Mouse (Mus musculus) ES-Bruce4 (cell line): ENCODE results near the gene Ccm2. TPM values are rescaled to one million over a fixed set of nuclear protein-coding genes. Genes with fewer than 3 reads are reported as not detected.

Experiments used
- H3K27ac ChIP-seq: 2 replicates; pipeline ENCODE4 v1.5.1; 2012; ENCODE audit warnings: low read length, inconsistent platforms; ENCODE audit not compliant: insufficient read depth
- H3K27me3 ChIP-seq: 2 replicates; pipeline ENCODE4 v1.6.1; 2012; ENCODE audit warnings: mild to moderate bottlenecking, low read length, inconsistent platforms; ENCODE audit not compliant: control insufficient read depth, poor library complexity, insufficient read depth, severe bottlenecking
- H3K36me3 ChIP-seq: 2 replicates; pipeline ENCODE4 v1.6.1; 2012; ENCODE audit warnings: inconsistent platforms, mild to moderate bottlenecking, low read length, moderate library complexity; ENCODE audit not compliant: control insufficient read depth, poor library complexity, insufficient read depth, severe bottlenecking
- H3K4me1 ChIP-seq: one replicate; pipeline ENCODE4 v1.8.1; 2011; ENCODE audit warnings: low read length; ENCODE audit not compliant: control insufficient read depth, insufficient read depth
- H3K4me3 ChIP-seq: 2 replicates; pipeline ENCODE4 v1.5.1; 2011; ENCODE audit warnings: low read depth, mild to moderate bottlenecking, low read length
- H3K9ac ChIP-seq: 2 replicates; pipeline ENCODE4 v1.6.1; 2012; ENCODE audit warnings: low read depth, mild to moderate bottlenecking, inconsistent platforms; ENCODE audit not compliant: poor library complexity, severe bottlenecking
- H3K9me3 ChIP-seq: replicated peaks from 2 replicates; pipeline ENCODE4 v1.6.1; 2012; ENCODE audit warnings: mild to moderate bottlenecking, low read length, inconsistent platforms; ENCODE audit not compliant: control insufficient read depth, poor library complexity, insufficient read depth, severe bottlenecking
- CTCF ChIP-seq: IDR thresholded peaks from one replicate; pipeline ENCODE4 v1.8.1; 2011; ENCODE audit warnings: low read depth, low read length
- EP300 ChIP-seq: IDR thresholded peaks from 2 replicates; pipeline ENCODE4 v1.6.1; 2011; ENCODE audit warnings: low read depth, low read length; ENCODE audit not compliant: insufficient read depth
- POLR2A ChIP-seq: IDR thresholded peaks from one replicate; pipeline ENCODE4 v1.8.1; 2011; ENCODE audit warnings: low read length; ENCODE audit not compliant: insufficient read depth
- polyA plus RNA-seq: library from polyadenylated mRNA; stranded (reverse); fragments of >200 nt; gene quantifications from 2 replicates; pipeline ENCODE4 v1.2.4, GENCODE M21; 2011; ENCODE audit warnings: low read depth; ENCODE audit not compliant: missing spikeins, insufficient read depth, insufficient read length

The Ccm2 gene
- polyA plus RNA-seq, 1 experiment: 36.5 TPM

- TF ChIP-seq CTCF: no peak
- no peak for TF ChIP-seq EP300
- TF ChIP-seq POLR2A: no peak
- Histone ChIP-seq H3K4me3 (no peak overlapping the region), H3K9ac (no peak overlapping the region), H3K4me1 (peaks cover 2% of the 10 kb centered on the region), H3K27ac (no peak overlapping the region), H3K9me3 (no peaks in the 10 kb centered on the region), H3K27me3 (no peaks in the 10 kb centered on the region), H3K36me3 (no peaks in the 10 kb centered on the region)
Observed at GRCm38 (mm10) chr11:6558234-6558633, 11.5 kb downstream of the Ccm2 start.

DNA sequence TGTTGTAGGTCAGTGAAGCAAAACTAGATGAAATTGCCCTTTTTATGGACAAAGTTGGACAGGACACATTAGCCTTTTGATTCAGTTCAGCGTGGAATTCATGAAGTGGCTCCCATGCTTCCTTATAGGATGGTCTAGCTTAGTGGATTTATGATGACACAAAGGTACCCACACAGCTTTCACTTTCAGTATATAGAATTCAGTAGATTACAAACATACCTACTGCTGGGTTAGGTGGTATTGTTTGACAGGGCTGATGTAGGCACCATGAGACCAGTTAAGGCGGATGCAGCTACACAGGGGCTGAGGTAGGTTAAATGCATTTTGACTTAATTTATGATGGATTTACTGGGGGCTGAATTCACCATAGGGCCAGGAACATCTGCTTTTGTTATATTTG, 13.3 kb downstream of the Ccm2 start:
- H3K27me3 ChIP-seq: no peaks in the 10 kb centered on the region
- no peaks in the 10 kb centered on the region for H3K9me3 ChIP-seq
- no peak for TF ChIP-seq EP300
- no peak for TF ChIP-seq POLR2A
- TF ChIP-seq CTCF: no peak
- no peak overlapping the region for H3K4me3 ChIP-seq
- H3K36me3 ChIP-seq: no peaks in the 10 kb centered on the region
- no peak overlapping the region for H3K27ac ChIP-seq
- H3K9ac ChIP-seq: no peak overlapping the region
- peaks cover 2% of the 10 kb centered on the region for H3K4me1 ChIP-seq

GRCm38 (mm10) chr11:6560655-6561360, 14.1 kb downstream of the Ccm2 start:
- TF ChIP-seq CTCF (no peak), EP300 (no peak), POLR2A (no peak)
- H3K27ac ChIP-seq: no peak overlapping the region

GRCm38 (mm10) chr11:6561474-6561873, 14.8 kb downstream of the Ccm2 start:
- peaks cover 2% of the 10 kb centered on the region for H3K4me1 ChIP-seq
- H3K36me3 ChIP-seq: no peaks in the 10 kb centered on the region
- H3K9ac ChIP-seq: no peak overlapping the region
- TF ChIP-seq POLR2A (no peak), EP300 (no peak), CTCF (no peak)
- H3K4me3 ChIP-seq: no peak overlapping the region
- no peaks in the 10 kb centered on the region for H3K27me3 ChIP-seq
- H3K27ac ChIP-seq: no peak overlapping the region
- H3K9me3 ChIP-seq: no peaks in the 10 kb centered on the region

More at GRCm38 (mm10) chr11:6560655-6561360, 14.1 kb downstream of the Ccm2 start:
- H3K9ac ChIP-seq: no peak overlapping the region
- peaks cover 2% of the 10 kb centered on the region for H3K4me1 ChIP-seq
- no peaks in the 10 kb centered on the region for H3K36me3 ChIP-seq
- H3K4me3 ChIP-seq: no peak overlapping the region
- no peaks in the 10 kb centered on the region for H3K9me3 ChIP-seq
- H3K27me3 ChIP-seq: no peaks in the 10 kb centered on the region

- TF ChIP-seq EP300 (no peak), POLR2A (no peak), CTCF (no peak)
- Histone ChIP-seq H3K27ac (no peak overlapping the region), H3K27me3 (no peaks in the 10 kb centered on the region), H3K4me1 (peaks cover 2% of the 10 kb centered on the region), H3K9ac (no peak overlapping the region), H3K9me3 (no peaks in the 10 kb centered on the region), H3K4me3 (no peak overlapping the region), H3K36me3 (no peaks in the 10 kb centered on the region)
Observed at GRCm38 (mm10) chr11:6562359-6562758, 15.7 kb downstream of the Ccm2 start.

DNA sequence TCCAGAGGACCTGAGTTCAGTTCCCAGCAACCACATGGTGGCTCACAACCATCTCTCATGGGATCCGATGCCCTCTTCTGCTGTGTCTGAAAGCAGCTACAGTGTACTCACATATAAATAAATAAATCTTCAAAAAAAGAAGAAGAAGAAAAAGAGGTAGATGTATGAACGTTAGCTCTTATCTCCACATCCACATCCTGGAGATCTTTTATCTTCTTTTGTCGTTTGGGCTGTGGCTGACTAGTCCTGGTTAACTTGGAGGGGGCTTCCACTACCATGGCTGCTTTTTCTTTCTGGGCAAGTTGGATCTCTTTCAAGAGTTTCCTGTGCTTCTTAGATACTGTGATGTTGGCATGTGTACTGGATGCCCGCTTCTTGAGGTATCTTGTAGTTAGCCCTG, 16.5 kb downstream of the Ccm2 start:
- H3K36me3 ChIP-seq: no peaks in the 10 kb centered on the region
- TF ChIP-seq EP300 (no peak), POLR2A (no peak), CTCF (no peak)

More for the DNA sequence above, 16.5 kb downstream of the Ccm2 start:
- Histone ChIP-seq H3K27me3 (no peaks in the 10 kb centered on the region), H3K9me3 (no peaks in the 10 kb centered on the region), H3K9ac (no peak overlapping the region), H3K4me1 (peaks cover 2% of the 10 kb centered on the region), H3K4me3 (no peak overlapping the region), H3K27ac (no peak overlapping the region)
